Comparison of ENCODE assay signal across 8 mouse cellular contexts in genomic region chr5:53268095-53268692, GRCm38 (mm10). TPM values are rescaled to one million over a fixed set of nuclear protein-coding genes. Genes with fewer than 3 reads are reported as not detected.
DNase-seq lines count a peak whose midpoint lies in the region; ATAC-seq and TF ChIP-seq lines count a peak whose summit lies in the region.

No protein-coding gene starts in this region.

- TF ChIP-seq POLR2A in MEL (IDR thresholded peaks at IDR 0.05; ENCODE audit: control insufficient read depth in 1 of 2, insufficient read depth in 1 of 2, low read depth in 1 of 2, low read length in 2 of 2, poor library complexity in 1 of 2), result no peak

- 67% methylated on average over 6 of the region's 6 CpGs for WGBS in kidney, embryonic 16.5 days
- 72% methylated on average over 6 of the region's 6 CpGs for WGBS in kidney, embryonic 14.5 days
- 67% methylated on average over 6 of the region's 6 CpGs for WGBS in intestine, embryonic 16.5 days
- 85% methylated on average over 6 of the region's 6 CpGs for WGBS in forebrain, embryonic 13.5 days
- WGBS in midbrain, embryonic 14.5 days, result 76% methylated on average over 6 of the region's 6 CpGs

- peaks cover 30% of the 10 kb centered on the region for H3K79me2 ChIP-seq in MEL (ENCODE audit: control insufficient read depth, insufficient read depth, low read length, poor library complexity)

- ATAC-seq in kidney, embryonic 16.5 days (ENCODE audit: low FRiP score, low TSS enrichment), result no peak
- ATAC-seq in kidney, embryonic 14.5 days (ENCODE audit: low FRiP score, low TSS enrichment), result no peak
- no peak for ATAC-seq in intestine, embryonic 16.5 days
- ATAC-seq in forebrain, embryonic 13.5 days, result no peak
- ATAC-seq in midbrain, embryonic 14.5 days (ENCODE audit: low FRiP score, low TSS enrichment), result no peak

- no peak overlapping the region for H3K4me3 ChIP-seq in kidney, embryonic 16.5 days (ENCODE audit: low read length)
- H3K4me3 ChIP-seq in kidney, embryonic 14.5 days (ENCODE audit: low read length), result no peak overlapping the region
- peak overlapping the region; percentile 77 to 92; a peak in 2 of 4 replicates for H3K4me3 ChIP-seq in MEL (ENCODE audit: control insufficient read depth in 1 of 2, insufficient read depth in 1 of 2, low read depth in 2 of 2, low read length in 2 of 2)
- H3K4me3 ChIP-seq in intestine, embryonic 16.5 days (ENCODE audit: low read length), result no peak overlapping the region
- no peak overlapping the region for H3K4me3 ChIP-seq in forebrain, embryonic 13.5 days
- no peak overlapping the region for H3K4me3 ChIP-seq in midbrain, embryonic 14.5 days (replicated peaks; ENCODE audit: low read depth, low read length)

- no peak overlapping the region; the same call in 1 of the 2 replicates for H3K9ac ChIP-seq in kidney, embryonic 16.5 days (replicated peaks; ENCODE audit: low read length)
- no peak overlapping the region for H3K9ac ChIP-seq in kidney, embryonic 14.5 days (ENCODE audit: low read depth, low read length)
- peak overlapping the region; percentile 24 for H3K9ac ChIP-seq in MEL (ENCODE audit: control insufficient read depth, low read depth, low read length, poor library complexity, severe bottlenecking)
- no peak overlapping the region for H3K9ac ChIP-seq in intestine, embryonic 16.5 days (ENCODE audit: low read depth, low read length)
- no peak overlapping the region for H3K9ac ChIP-seq in forebrain, embryonic 13.5 days
- H3K9ac ChIP-seq in midbrain, embryonic 14.5 days (replicated peaks; ENCODE audit: low read length), result no peak overlapping the region

- TF ChIP-seq RAD21 in MEL (IDR thresholded peaks at IDR 0.05; ENCODE audit: low read depth, low read length), result no peak

- H3K27ac ChIP-seq in kidney, embryonic 16.5 days (ENCODE audit: low read length), result no peak overlapping the region
- H3K27ac ChIP-seq in kidney, embryonic 14.5 days (ENCODE audit: low read depth, low read length), result no peak overlapping the region
- no peak overlapping the region for H3K27ac ChIP-seq in MEL (ENCODE audit: control insufficient read depth, low read depth, low read length)
- no peak overlapping the region for H3K27ac ChIP-seq in intestine, embryonic 16.5 days (ENCODE audit: low read length)
- H3K27ac ChIP-seq in forebrain, embryonic 13.5 days, result no peak overlapping the region
- no peak overlapping the region for H3K27ac ChIP-seq in midbrain, embryonic 14.5 days (replicated peaks; ENCODE audit: low read depth, low read length)

- peak; percentile 36 for DNase-seq in MEL (ENCODE audit: low read depth, low spot score)
- peak; percentile 48 to 55 for DNase-seq in gastrocnemius, adult 8-10 months (ENCODE audit: low spot score in 2 of 2)
- no peak for DNase-seq in embryo, embryonic 10 days (ENCODE audit: low spot score)
- DNase-seq in midbrain, embryonic 14.5 days, result no peak

- no peak for TF ChIP-seq CTCF in MEL (IDR thresholded peaks at IDR 0.05 in 2 of 3, conservative IDR thresholded peaks at IDR 0.05 in 1 of 3; ENCODE audit: control insufficient read depth in 1 of 3, insufficient read depth in 1 of 3, low read depth in 2 of 3, low read length in 3 of 3, poor library complexity in 1 of 3, severe bottlenecking in 1 of 3)

- peak overlapping the region; percentile 68; the same call in 1 of the 2 replicates for H3K4me2 ChIP-seq in kidney, embryonic 16.5 days (replicated peaks; ENCODE audit: low read depth, low read length)
- H3K4me2 ChIP-seq in kidney, embryonic 14.5 days (replicated peaks; ENCODE audit: low read depth, low read length), result no peak overlapping the region
- H3K4me2 ChIP-seq in intestine, embryonic 16.5 days (ENCODE audit: low read depth, low read length), result peak overlapping the region; percentile 83; the same call in 1 of the 2 replicates
- H3K4me2 ChIP-seq in forebrain, embryonic 13.5 days, result no peak overlapping the region
- H3K4me2 ChIP-seq in midbrain, embryonic 14.5 days (ENCODE audit: low read length), result no peak overlapping the region

- 0 out of 2 replicates have a peak, but pooled peaks cover 6% of the 10 kb centered on the region for H3K36me3 ChIP-seq in kidney, embryonic 16.5 days (ENCODE audit: insufficient read depth, low read length)
- H3K36me3 ChIP-seq in kidney, embryonic 14.5 days (ENCODE audit: control insufficient read depth, insufficient read depth, low read length), result no peaks in the 10 kb centered on the region
- H3K36me3 ChIP-seq in MEL (ENCODE audit: control insufficient read depth in 1 of 2, insufficient read depth in 2 of 2, low read length in 2 of 2), result peaks cover 0 to 36% of the 10 kb centered on the region in 2 experiments; a peak in 2 of 4 replicates
- H3K36me3 ChIP-seq in intestine, embryonic 16.5 days (ENCODE audit: control insufficient read depth, insufficient read depth, low read length), result peaks cover 7% of the 10 kb centered on the region; the same call in 1 of the 2 replicates
- H3K36me3 ChIP-seq in forebrain, embryonic 13.5 days (ENCODE audit: poor library complexity, severe bottlenecking), result no peaks in the 10 kb centered on the region
- no peaks in the 10 kb centered on the region for H3K36me3 ChIP-seq in midbrain, embryonic 14.5 days (ENCODE audit: control insufficient read depth, insufficient read depth, low read length)

- H3K9me3 ChIP-seq in kidney, embryonic 16.5 days (ENCODE audit: low read length), result peaks cover 6% of the 10 kb centered on the region; the same call in 1 of the 2 replicates
- H3K9me3 ChIP-seq in kidney, embryonic 14.5 days (ENCODE audit: control insufficient read depth, low read length), result no peaks in the 10 kb centered on the region
- no peaks in the 10 kb centered on the region for H3K9me3 ChIP-seq in MEL (replicated peaks; ENCODE audit: insufficient read depth, low read length)
- no peaks in the 10 kb centered on the region for H3K9me3 ChIP-seq in intestine, embryonic 16.5 days (ENCODE audit: control insufficient read depth, low read length)
- H3K9me3 ChIP-seq in forebrain, embryonic 13.5 days (replicated peaks), result no peaks in the 10 kb centered on the region
- H3K9me3 ChIP-seq in midbrain, embryonic 14.5 days (ENCODE audit: control insufficient read depth, low read length), result no peaks in the 10 kb centered on the region

- peaks cover 23% of the 10 kb centered on the region for H3K4me1 ChIP-seq in kidney, embryonic 16.5 days (ENCODE audit: insufficient read depth, low read length)
- peaks cover 13% of the 10 kb centered on the region; the same call in 1 of the 2 replicates for H3K4me1 ChIP-seq in kidney, embryonic 14.5 days (ENCODE audit: control insufficient read depth, insufficient read depth, low read length)
- H3K4me1 ChIP-seq in MEL (ENCODE audit: control insufficient read depth in 1 of 2, insufficient read depth in 2 of 2, low read length in 2 of 2), result peaks cover 16 to 39% of the 10 kb centered on the region in 2 experiments
- H3K4me1 ChIP-seq in intestine, embryonic 16.5 days (ENCODE audit: control insufficient read depth, insufficient read depth, low read length), result peaks cover 11% of the 10 kb centered on the region
- H3K4me1 ChIP-seq in forebrain, embryonic 13.5 days, result peaks cover 17% of the 10 kb centered on the region; the same call in 1 of the 2 replicates
- peaks cover 6% of the 10 kb centered on the region; the same call in 1 of the 2 replicates for H3K4me1 ChIP-seq in midbrain, embryonic 14.5 days (ENCODE audit: control insufficient read depth, insufficient read depth, low read length)

- no peak for TF ChIP-seq EP300 in MEL (IDR thresholded peaks at IDR 0.05; ENCODE audit: low read depth in 1 of 2, low read length in 2 of 2)

- H3K27me3 ChIP-seq in kidney, embryonic 16.5 days (ENCODE audit: insufficient read depth, low read length), result no peaks in the 10 kb centered on the region
- no peaks in the 10 kb centered on the region for H3K27me3 ChIP-seq in kidney, embryonic 14.5 days (ENCODE audit: control insufficient read depth, insufficient read depth, low read length)
- H3K27me3 ChIP-seq in MEL (ENCODE audit: control insufficient read depth in 1 of 2, insufficient read depth in 2 of 2, low read length in 2 of 2), result no peaks in the 10 kb centered on the region
- no peaks in the 10 kb centered on the region for H3K27me3 ChIP-seq in intestine, embryonic 16.5 days (replicated peaks; ENCODE audit: control insufficient read depth, insufficient read depth, low read length)
- no peaks in the 10 kb centered on the region for H3K27me3 ChIP-seq in forebrain, embryonic 13.5 days
- H3K27me3 ChIP-seq in midbrain, embryonic 14.5 days (ENCODE audit: control insufficient read depth, insufficient read depth, low read length), result no peaks in the 10 kb centered on the region

TF ChIP-seq in MEL, 35 proteins besides CTCF, POLR2A, EP300 and RAD21:
- TF ChIP-seq CHD1 (IDR thresholded peaks at IDR 0.05; ENCODE audit: low read depth, low read length) (no peak), RCOR1 (IDR thresholded peaks at IDR 0.05; ENCODE audit: low read depth, low read length) (0 out of 2 replicates have a peak, but pooled peaks have one; percentile 28), MXI1 (IDR thresholded peaks at IDR 0.05; ENCODE audit: low read depth, low read length) (peak; percentile 71)

RNA-seq across cellular contexts. Expression of gene Smim20, which starts 1.3 kb away (rescaled TPM):
- polyA plus RNA-seq in kidney, embryonic 16.5 days (2015; fragmentation: Nextera tagmentation; extraction: Ambion mirVana), result 98.2 and 98.5 TPM in 2 replicates
- polyA plus RNA-seq in kidney, embryonic 14.5 days (2014; fragmentation: Nextera tagmentation; extraction: Ambion mirVana), result 91.7 and 106 TPM in 2 replicates
- total RNA-seq in MEL (2012; rRNA removed), result 54.5 and 56.6 TPM in 2 replicates
- 10 to 100 TPM in 1 of 2 experiments, not detected in 1; 57.7 TPM for polyA plus RNA-seq in MEL (2012; ENCODE audit: insufficient read depth in 1 of 2, insufficient read length in 2 of 2, low read depth in 1 of 2, low replicate concordance in 2 of 2, missing spikeins in 1 of 2)
- 10 to 100 TPM; 55.1 to 62.3 (median 58.3) TPM for total RNA-seq in gastrocnemius, adult 8-10 months (2022)
- 121 and 130 TPM in 2 replicates for polyA plus RNA-seq in intestine, embryonic 16.5 days (2015; fragmentation: Nextera tagmentation; extraction: Ambion mirVana)
- 64.8 and 70.7 TPM in 2 replicates for polyA plus RNA-seq in forebrain, embryonic 13.5 days (2015; fragmentation: Nextera tagmentation; extraction: Ambion mirVana)
- 91.5 and 93.7 TPM in 2 replicates for polyA plus RNA-seq in midbrain, embryonic 14.5 days (2014; fragmentation: Nextera tagmentation; extraction: Ambion mirVana)

RNA-seq across cellular contexts. Expression of gene Sel1l3, which starts 54.5 kb away (rescaled TPM):
- polyA plus RNA-seq in kidney, embryonic 16.5 days (2015; fragmentation: Nextera tagmentation; extraction: Ambion mirVana), result 18.9 and 20.0 TPM in 2 replicates
- 15.9 and 28.9 TPM in 2 replicates for polyA plus RNA-seq in kidney, embryonic 14.5 days (2014; fragmentation: Nextera tagmentation; extraction: Ambion mirVana)
- 0.03 TPM in 1 of 2 replicates, not detected in the other for total RNA-seq in MEL (2012; rRNA removed)
- polyA plus RNA-seq in MEL (2012; ENCODE audit: insufficient read depth in 1 of 2, insufficient read length in 2 of 2, low read depth in 1 of 2, low replicate concordance in 2 of 2, missing spikeins in 1 of 2), result under 1 TPM in 1 of 2 experiments, not detected in 1; 0.01 TPM
- total RNA-seq in gastrocnemius, adult 8-10 months (2022), result 10 to 100 TPM; 41.5 to 51.2 (median 49.4) TPM
- 12.9 and 14.8 TPM in 2 replicates for polyA plus RNA-seq in intestine, embryonic 16.5 days (2015; fragmentation: Nextera tagmentation; extraction: Ambion mirVana)
- polyA plus RNA-seq in forebrain, embryonic 13.5 days (2015; fragmentation: Nextera tagmentation; extraction: Ambion mirVana), result 7.0 and 8.5 TPM in 2 replicates
- 7.5 and 7.7 TPM in 2 replicates for polyA plus RNA-seq in midbrain, embryonic 14.5 days (2014; fragmentation: Nextera tagmentation; extraction: Ambion mirVana)

Comparison
In these comparisons a context has a peak if more than half of its experiments do, and no peak if none do; other contexts are left out.
1. H3K4me2 ChIP-seq: peak in kidney, embryonic 16.5 days (single experiment) and intestine, embryonic 16.5 days (single experiment); none in kidney, embryonic 14.5 days (single experiment), forebrain, embryonic 13.5 days (single experiment) and midbrain, embryonic 14.5 days (single experiment).
2. H3K4me3 ChIP-seq: peak in MEL (2 of 2); none in kidney, embryonic 16.5 days (single experiment), kidney, embryonic 14.5 days (single experiment), intestine, embryonic 16.5 days (single experiment), forebrain, embryonic 13.5 days (single experiment) and midbrain, embryonic 14.5 days (single experiment).
3. DNase-seq: peak in MEL (single experiment) and gastrocnemius, adult 8-10 months (2 of 2); none in embryo, embryonic 10 days (single experiment) and midbrain, embryonic 14.5 days (single experiment).